Mouse (Mus musculus) heart, embryonic 14.5 days (tissue): ENCODE results near the gene Mmp21. TPM values are rescaled to one million over a fixed set of nuclear protein-coding genes. Genes with fewer than 3 reads are reported as not detected.
A peak's percentile ranks its signal among the peaks of the same experiment; 100 is the strongest.

ENCODE experiments used
- ATAC-seq: fragments of 200-750 bp; cut with Nextera tagmentation; 2 replicates; pipeline ENCODE4 v1.8.0; 2017; ENCODE audit warnings: low read depth, moderate TSS enrichment; ENCODE audit not compliant: insufficient number of reproducible peaks, insufficient read depth, low FRiP score
- H3K27ac ChIP-seq, 2 experiments: fragments of 200-500 bp in 1 of 2; fragments of 300-500 bp in 1 of 2; sonication (generic) in 1 of 2; replicated peaks in 1 of 2; 2 replicates each; pipeline ENCODE4 v1.5.1; 2012 to 2014; ENCODE audit warnings: low read depth in 2 of 2, low read length in 2 of 2, control low read depth in 1 of 2, mild to moderate bottlenecking in 1 of 2, mixed read lengths in 1 of 2; ENCODE audit not compliant: control insufficient read depth in 1 of 2, insufficient read depth in 1 of 2
- H3K27me3 ChIP-seq: fragments of 300-500 bp; sonication (generic); 2 replicates; pipeline ENCODE4 v1.6.1; 2014; ENCODE audit warnings: mild to moderate bottlenecking, low read length, control low read depth; ENCODE audit not compliant: control insufficient read depth, insufficient read depth
- H3K36me3 ChIP-seq: fragments of 300-500 bp; sonication (generic); 2 replicates; pipeline ENCODE4 v1.6.1; 2014; ENCODE audit warnings: mild to moderate bottlenecking, control low read depth, low read length, mixed read lengths; ENCODE audit not compliant: control insufficient read depth, insufficient read depth
- H3K4me1 ChIP-seq, 2 experiments: fragments of 200-500 bp in 1 of 2; fragments of 300-500 bp in 1 of 2; sonication (generic) in 1 of 2; 2 replicates each; pipeline ENCODE4 v1.6.1; 2012 to 2014; ENCODE audit warnings: low read length in 2 of 2, control low read depth in 1 of 2, mixed read lengths in 1 of 2; ENCODE audit not compliant: control insufficient read depth in 2 of 2, insufficient read depth in 2 of 2
- H3K4me2 ChIP-seq: fragments of 300-500 bp; sonication (generic); 2 replicates; pipeline ENCODE4 v1.6.1; 2014; ENCODE audit warnings: mild to moderate bottlenecking, low read length
- H3K4me3 ChIP-seq, 2 experiments: fragments of 200-500 bp in 1 of 2; fragments of 300-500 bp in 1 of 2; sonication (generic) in 1 of 2; 2 replicates each; pipeline ENCODE4 v1.5.1; 2012 to 2014; ENCODE audit warnings: low read length in 2 of 2, mild to moderate bottlenecking in 2 of 2, control low read depth in 1 of 2, low read depth in 1 of 2, moderate library complexity in 1 of 2; ENCODE audit not compliant: control insufficient read depth in 1 of 2, insufficient read depth in 1 of 2
- H3K9ac ChIP-seq: fragments of 300-500 bp; sonication (generic); 2 replicates; pipeline ENCODE4 v1.6.1; 2014; ENCODE audit warnings: mild to moderate bottlenecking, low read length
- H3K9me3 ChIP-seq: fragments of 300-500 bp; sonication (generic); 2 replicates; pipeline ENCODE4 v1.6.1; 2016; ENCODE audit warnings: low read length, control low read depth; ENCODE audit not compliant: control insufficient read depth
- WGBS: fragments of 180-500 bp; shearing (Covaris S2); extraction: QIAGEN DNeasy Blood & Tissue Kit; methylation state at CpG from one replicate; pipeline ENCODE4 v1.1.7; 2014; 5-methylcytosine and 5-hydroxymethylcytosine counted together
- polyA plus RNA-seq: library from polyadenylated mRNA; unstranded; fragments of >200 nt; fragmentation: Nextera tagmentation; extraction: Ambion mirVana; gene quantifications from 2 replicates; pipeline ENCODE4 v1.2.1, GENCODE M21; 2014

Mmp21 gene
- 0.24 TPM in 1 of 2 replicates, not detected in the other for polyA plus RNA-seq

GRCm38 (mm10) chr7:133679961-133680360, at the start of gene Mmp21:
Gene Mmp21 (minus strand): TSS chr7:133680061.
- Histone ChIP-seq H3K4me3 (no peak within 1 kb of the TSS), H3K9ac (no peak within 1 kb of the TSS), H3K4me1 (peaks cover 6 to 8% of the 10 kb centered on the region in 2 experiments; a peak in 3 of 4 replicates), H3K27me3 (no peaks in the 10 kb centered on the region), H3K4me2 (no peak within 1 kb of the TSS), H3K27ac (no peak within 1 kb of the TSS), H3K9me3 (0 out of 2 replicates have a peak, but pooled peaks cover 7% of the 10 kb centered on the region), H3K36me3 (0 out of 2 replicates have a peak, but pooled peaks cover 3% of the 10 kb centered on the region)
- ATAC-seq = no peak
- 81% methylated on average over 3 of the region's 3 CpGs for WGBS

GRCm38 (mm10) chr7:133729351-133729750, 49.5 kb upstream of the Mmp21 start:
- Histone ChIP-seq H3K9me3 (no peaks in the 10 kb centered on the region), H3K9ac (no peak overlapping the region), H3K27ac (0 out of 4 replicates have a peak overlapping the region, but pooled peaks of 1 of the 2 experiments have one; percentile 24), H3K27me3 (no peaks in the 10 kb centered on the region), H3K36me3 (peaks cover 32% of the 10 kb centered on the region), H3K4me3 (no peak overlapping the region), H3K4me1 (peaks cover 27 to 51% of the 10 kb centered on the region in 2 experiments), H3K4me2 (no peak overlapping the region)
- no peak for ATAC-seq
- WGBS = 77% methylated on average over 5 of the region's 5 CpGs

GRCm38 (mm10) chr7:133727027-133727426, 47.2 kb upstream of the Mmp21 start:
- Histone ChIP-seq H3K27me3 (no peaks in the 10 kb centered on the region), H3K36me3 (peaks cover 37% of the 10 kb centered on the region), H3K4me2 (no peak overlapping the region), H3K4me1 (peaks cover 24 to 43% of the 10 kb centered on the region in 2 experiments), H3K4me3 (no peak overlapping the region), H3K27ac (no peak overlapping the region; a peak in 1 of 4 replicates), H3K9me3 (no peaks in the 10 kb centered on the region), H3K9ac (no peak overlapping the region)
- no peak for ATAC-seq
- 50% methylated on average over 6 of the region's 6 CpGs for WGBS

- H3K27me3 ChIP-seq = no peaks in the 10 kb centered on the region
- WGBS = 85% methylated on average over 10 of the region's 10 CpGs
- ATAC-seq = no peak
- peaks cover 51% of the 10 kb centered on the region for H3K36me3 ChIP-seq
- H3K9ac ChIP-seq = no peak overlapping the region
- H3K4me2 ChIP-seq = no peak overlapping the region
- H3K4me3 ChIP-seq = no peak overlapping the region
- H3K27ac ChIP-seq = no peak overlapping the region
- peaks cover 13 to 28% of the 10 kb centered on the region in 2 experiments for H3K4me1 ChIP-seq
- no peaks in the 10 kb centered on the region for H3K9me3 ChIP-seq
Observed at GRCm38 (mm10) chr7:133725571-133725970, 45.7 kb upstream of the Mmp21 start.

- peaks cover 59% of the 10 kb centered on the region for H3K36me3 ChIP-seq
- H3K4me1 ChIP-seq = peaks cover 9 to 22% of the 10 kb centered on the region in 2 experiments; a peak in 3 of 4 replicates
- no peak overlapping the region for H3K4me2 ChIP-seq
- H3K27ac ChIP-seq = no peak overlapping the region
- H3K27me3 ChIP-seq = no peaks in the 10 kb centered on the region
- no peak for ATAC-seq
- H3K9me3 ChIP-seq = no peaks in the 10 kb centered on the region
- H3K9ac ChIP-seq = no peak overlapping the region
- no peak overlapping the region for H3K4me3 ChIP-seq
- WGBS = 90% methylated on average over 10 of the region's 10 CpGs
Observed at GRCm38 (mm10) chr7:133724844-133725243, 45.0 kb upstream of the Mmp21 start.

- H3K36me3 ChIP-seq = peaks cover 98% of the 10 kb centered on the region
- H3K9ac ChIP-seq = no peak overlapping the region
Observed at GRCm38 (mm10) chr7:133720616-133721015, 40.8 kb upstream of the Mmp21 start.

GRCm38 (mm10) chr7:133718580-133718979, 38.7 kb upstream of the Mmp21 start:
- 96% methylated on average over 1 of the region's 1 CpGs for WGBS
- Histone ChIP-seq H3K9me3 (no peaks in the 10 kb centered on the region), H3K27ac (no peak overlapping the region), H3K27me3 (no peaks in the 10 kb centered on the region), H3K9ac (no peak overlapping the region), H3K4me2 (no peak overlapping the region), H3K4me1 (no peaks in the 10 kb centered on the region; a peak in 2 of 4 replicates), H3K4me3 (no peak overlapping the region), H3K36me3 (peaks cover 100% of the 10 kb centered on the region)
- no peak for ATAC-seq

More at GRCm38 (mm10) chr7:133720616-133721015, 40.8 kb upstream of the Mmp21 start:
- H3K4me2 ChIP-seq = no peak overlapping the region
- no peak overlapping the region for H3K27ac ChIP-seq
- no peak for ATAC-seq
- no peaks in the 10 kb centered on the region for H3K27me3 ChIP-seq
- H3K4me3 ChIP-seq = no peak overlapping the region
- no peaks in the 10 kb centered on the region; a peak in 2 of 4 replicates for H3K4me1 ChIP-seq
- WGBS = 78% methylated on average over 11 of the region's 11 CpGs
- H3K9me3 ChIP-seq = no peaks in the 10 kb centered on the region

- Histone ChIP-seq H3K4me1 (no peaks in the 10 kb centered on the region; a peak in 2 of 4 replicates), H3K9ac (no peak overlapping the region), H3K4me2 (no peak overlapping the region), H3K27me3 (no peaks in the 10 kb centered on the region), H3K27ac (no peak overlapping the region), H3K4me3 (no peak overlapping the region), H3K9me3 (no peaks in the 10 kb centered on the region), H3K36me3 (peaks cover 86% of the 10 kb centered on the region)
- WGBS = 90% methylated on average over 4 of the region's 4 CpGs
- ATAC-seq = no peak
Observed at GRCm38 (mm10) chr7:133715387-133715786, 35.5 kb upstream of the Mmp21 start.
